In genomic region chr11:77686841-77687540, GRCm38 (mm10) we compare ENCODE assay signal across 8 mouse cellular contexts. TPM values are rescaled to one million over a fixed set of nuclear protein-coding genes. Genes with fewer than 3 reads are reported as not detected.
DNase-seq lines count a peak whose midpoint lies in the region; ATAC-seq lines count a peak whose summit lies in the region.

No protein-coding gene starts in this region.

- peak; percentile 69 for DNase-seq in T-cell, adult 2 months (ENCODE audit: low spot score)
- DNase-seq in cerebellum, postnatal 36 days: peak; percentile 59 to 62
- peak; percentile 60 for DNase-seq in gastrocnemius, adult 18-20 months (ENCODE audit: low spot score)
- peak; percentile 33 to 37 for DNase-seq in left cerebral cortex, adult 8-10 months (ENCODE audit: low spot score in 2 of 2)
- peak; percentile 66 to 69 for DNase-seq in right cerebral cortex, postnatal 10 days (ENCODE audit: low spot score in 2 of 2)
- DNase-seq in urinary bladder, postnatal 10 days (ENCODE audit: low spot score): peak; percentile 37

- peaks cover 4% of the 10 kb centered on the region for H3K36me3 ChIP-seq in hindbrain, embryonic 16.5 days (ENCODE audit: control insufficient read depth, insufficient read depth, low read length)

- H3K9me3 ChIP-seq in hindbrain, embryonic 16.5 days (ENCODE audit: control insufficient read depth, low read length): no peaks in the 10 kb centered on the region

- H3K4me2 ChIP-seq in hindbrain, embryonic 16.5 days (ENCODE audit: low read length): peak overlapping the region; percentile 72

- H3K4me3 ChIP-seq in hindbrain, embryonic 16.5 days (ENCODE audit: low read length): peak overlapping the region; percentile 97

- H3K27ac ChIP-seq in hindbrain, embryonic 16.5 days (ENCODE audit: low read depth, low read length): peak overlapping the region; percentile 97

- peak overlapping the region; percentile 97 for H3K9ac ChIP-seq in hindbrain, embryonic 16.5 days (ENCODE audit: low read depth, low read length)

- peak; percentile 7; the same call in 1 of the 2 replicates for ATAC-seq in hindbrain, embryonic 16.5 days
- peak; percentile 23 for ATAC-seq in megakaryocyte, adult 5-6 weeks (ENCODE audit: poor library complexity, severe bottlenecking)

- no peaks in the 10 kb centered on the region for H3K27me3 ChIP-seq in hindbrain, embryonic 16.5 days (replicated peaks; ENCODE audit: control insufficient read depth, insufficient read depth, low read length)

- peaks cover 6% of the 10 kb centered on the region for H3K4me1 ChIP-seq in hindbrain, embryonic 16.5 days (ENCODE audit: control insufficient read depth, insufficient read depth, low read depth, low read length)

- WGBS in hindbrain, embryonic 16.5 days: under 1% methylated on average over 36 of the region's 76 CpGs

RNA-seq across cellular contexts. Expression of gene Nufip2, which starts 1.0 kb away (rescaled TPM):
- 10 to 100 TPM; 32.4 to 40.8 TPM for total RNA-seq in gastrocnemius, adult 18-20 months (2021)
- polyA plus RNA-seq in hindbrain, embryonic 16.5 days (2015; fragmentation: Nextera tagmentation; extraction: Ambion mirVana): 3.2 TPM in 2 replicates
- total RNA-seq in left cerebral cortex, adult 8-10 months (2022): 10 to 100 TPM; 63.5 to 69.0 (median 67.1) TPM
- total RNA-seq in megakaryocyte, adult 5-6 weeks (2015): 64.0 and 69.6 TPM in 2 replicates
- total RNA-seq in megakaryocyte, adult 5-6 weeks (2017): 75.2 and 90.1 TPM in 2 replicates

RNA-seq across cellular contexts. Expression of gene Cryba1, which starts 38.1 kb away (rescaled TPM):
- not detected for total RNA-seq in gastrocnemius, adult 18-20 months (2021)
- polyA plus RNA-seq in hindbrain, embryonic 16.5 days (2015; fragmentation: Nextera tagmentation; extraction: Ambion mirVana): 0.20 and 0.21 TPM in 2 replicates
- total RNA-seq in left cerebral cortex, adult 8-10 months (2022): not detected
- not detected in 2 replicates for total RNA-seq in megakaryocyte, adult 5-6 weeks (2015)
- not detected in 2 replicates for total RNA-seq in megakaryocyte, adult 5-6 weeks (2017)

Comparison
In these comparisons a context has a peak if more than half of its experiments do, and no peak if none do; other contexts are left out.
1. Peak in every context shown above with its lines: DNase-seq, ATAC-seq, H3K4me3 ChIP-seq and H3K27ac ChIP-seq.